Mouse (Mus musculus): ENCODE data around the gene Abcd4. TPM values are rescaled to one million over a fixed set of nuclear protein-coding genes. Genes with fewer than 3 reads are reported as not detected.

The Abcd4 gene
- total RNA-seq, 2 experiments from 2014 or later: 5.8 to 7.3 TPM

DNA sequence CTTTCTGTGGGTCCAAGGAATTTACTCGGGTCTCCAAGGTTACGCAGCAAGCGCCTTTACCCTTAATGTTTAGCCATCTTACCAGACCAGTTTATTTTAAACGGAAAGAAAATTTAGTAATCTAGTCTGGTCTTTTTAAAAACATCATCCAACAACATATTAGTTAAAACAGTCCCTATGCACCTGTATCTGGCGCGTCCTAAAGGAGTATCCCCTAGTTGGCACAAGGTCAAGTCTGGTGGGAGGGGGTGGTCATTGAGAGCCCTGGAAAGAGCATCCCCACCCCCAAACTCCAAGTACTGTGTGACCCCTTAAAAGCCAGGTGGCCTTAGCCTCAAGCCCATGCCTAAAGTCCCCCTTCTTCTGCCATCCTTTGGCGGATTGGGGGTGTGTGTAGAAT is 44.1 kb downstream of the Abcd4 start:
- no peak for DNase-seq
- intact Hi-C loops (cut with DNase I): no loop called here

DNA sequence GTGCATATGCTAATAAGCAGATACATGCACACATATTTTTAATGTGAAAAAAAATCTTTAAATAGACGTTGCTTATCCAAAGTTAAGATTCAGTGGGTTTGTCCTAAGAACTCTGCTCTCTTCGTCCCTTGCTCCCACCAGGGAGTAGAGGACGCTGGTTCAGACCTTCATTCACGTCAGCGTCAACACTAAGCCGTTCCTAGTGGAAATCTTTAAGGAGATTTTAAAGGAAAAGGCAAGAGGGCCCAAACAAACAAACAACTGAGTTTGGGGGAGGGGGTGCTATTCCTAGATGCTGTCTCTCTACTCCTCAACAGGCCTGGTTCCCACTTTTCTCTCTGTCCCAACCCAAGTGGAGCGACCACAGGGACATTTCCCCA is 44.9 kb downstream of the Abcd4 start:
- peak in 1 of 2 experiments; percentile 10 for DNase-seq
- intact Hi-C loops (cut with DNase I): no loop called here

DNA sequence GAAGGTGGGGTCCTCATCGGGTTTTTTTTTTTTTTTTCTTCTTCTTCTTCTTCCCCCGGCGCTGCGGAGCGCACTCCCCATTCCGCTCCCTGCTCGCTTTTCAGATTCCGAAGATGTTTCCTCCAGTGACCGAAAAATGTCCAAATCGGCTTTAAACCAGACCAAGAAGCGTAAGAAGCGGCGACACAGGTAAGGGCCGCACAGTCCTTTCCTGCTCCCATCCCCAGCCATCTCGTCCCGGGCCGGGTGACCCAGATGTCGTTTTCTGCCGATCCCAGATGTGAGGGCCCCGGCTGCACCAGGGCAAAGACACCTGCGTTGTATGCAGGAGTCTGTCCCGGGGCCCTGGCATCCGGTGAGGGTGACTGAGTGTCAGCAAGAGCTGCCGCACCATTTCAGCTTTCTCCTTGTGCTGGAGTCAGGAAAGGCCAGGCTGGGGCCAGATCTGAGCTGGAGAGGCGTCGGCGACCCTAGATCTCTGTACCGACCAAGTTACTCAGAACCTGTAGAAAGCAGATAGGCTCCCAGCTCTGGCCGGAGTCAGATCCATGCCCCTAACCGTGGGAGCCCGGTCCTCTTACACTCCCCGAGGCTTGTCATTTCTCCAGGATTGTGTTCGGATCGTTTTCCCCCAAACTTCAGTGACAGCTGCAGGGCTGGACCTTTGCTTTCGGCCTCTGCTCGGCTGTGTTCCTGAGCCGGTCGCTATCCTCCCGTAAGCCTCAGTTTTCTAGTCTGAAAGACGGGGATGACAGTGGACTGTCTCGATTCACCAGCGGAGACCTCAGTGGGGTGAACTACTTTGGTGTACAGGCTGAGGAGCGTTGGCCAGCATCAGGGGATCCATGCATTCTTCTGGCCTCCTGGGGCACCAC is 45.5 kb downstream of the Abcd4 start:
- peak; percentile 29 to 32 for DNase-seq
- intact Hi-C loops (cut with DNase I): no loop called here

DNA sequence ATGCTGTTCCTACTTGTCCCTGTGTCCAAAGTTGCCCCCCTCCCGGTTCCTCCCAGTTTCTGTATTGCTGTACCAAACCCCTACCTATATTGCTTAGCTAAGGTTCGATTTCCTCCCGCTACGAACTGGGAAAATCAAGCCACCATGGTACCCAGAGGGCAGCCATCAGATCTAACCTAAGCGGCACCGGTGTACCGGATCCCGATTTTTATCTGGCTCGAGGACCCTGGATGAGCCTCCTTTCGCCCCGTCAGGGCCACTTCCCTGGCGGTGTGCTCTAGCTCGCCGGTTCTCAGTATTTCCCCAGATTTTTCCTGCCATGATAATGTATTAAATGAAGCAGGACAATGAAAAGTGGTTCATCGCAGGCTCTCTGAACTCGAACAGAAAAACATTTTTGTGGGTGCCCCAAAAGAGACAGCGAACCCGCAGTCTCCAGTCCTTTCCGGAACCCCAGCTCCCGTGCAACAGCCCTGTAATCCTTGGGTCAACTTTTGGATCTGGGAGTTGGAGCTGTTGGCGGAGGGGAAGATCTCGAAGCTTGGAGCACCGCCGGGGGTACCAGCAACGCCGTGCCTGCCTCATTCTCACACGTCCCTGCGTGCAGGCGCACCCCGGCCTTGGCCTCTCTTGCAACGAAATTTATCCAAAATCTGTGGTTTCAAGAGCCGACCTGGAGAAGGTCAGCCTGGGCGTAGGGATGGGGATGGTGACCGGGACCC is 46.4 kb downstream of the Abcd4 start:
- DNase-seq: peak; percentile 10 to 11
- intact Hi-C loops (cut with DNase I): no loop called here

DNA sequence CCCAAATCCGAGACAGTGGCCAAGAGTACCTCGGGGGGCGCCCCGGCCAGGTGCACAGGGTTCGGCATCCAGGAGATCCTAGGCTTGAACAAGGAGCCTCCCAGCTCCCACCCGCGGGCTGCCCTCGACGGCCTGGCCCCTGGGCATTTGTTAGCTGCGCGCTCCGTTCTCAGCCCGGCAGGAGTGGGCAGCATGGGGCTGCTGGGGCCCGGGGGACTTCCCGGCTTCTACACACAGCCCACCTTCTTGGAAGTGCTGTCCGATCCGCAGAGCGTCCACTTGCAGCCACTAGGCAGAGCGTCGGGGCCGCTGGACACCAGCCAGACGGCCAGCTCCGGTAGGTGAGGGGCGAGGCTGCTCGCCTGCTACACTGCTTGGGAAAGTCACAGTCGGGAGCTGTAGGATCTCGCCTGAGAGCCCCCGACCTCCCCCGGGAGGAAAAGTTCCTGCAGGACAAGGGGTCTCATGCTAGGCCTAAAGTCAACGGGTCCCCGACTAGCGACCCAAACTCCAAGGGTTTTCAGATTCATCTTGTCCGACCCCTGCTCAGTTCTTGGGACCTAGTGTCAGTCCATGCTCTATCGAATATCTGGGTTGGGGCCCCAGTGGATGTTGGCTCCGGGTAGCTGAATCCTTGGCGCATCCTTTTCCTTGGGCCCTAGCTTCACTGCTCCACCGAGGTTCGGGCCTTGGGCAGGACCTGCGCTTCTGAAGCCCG is 47.1 kb downstream of the Abcd4 start:
- peak in 1 of 2 experiments; percentile 12 for DNase-seq

DNA sequence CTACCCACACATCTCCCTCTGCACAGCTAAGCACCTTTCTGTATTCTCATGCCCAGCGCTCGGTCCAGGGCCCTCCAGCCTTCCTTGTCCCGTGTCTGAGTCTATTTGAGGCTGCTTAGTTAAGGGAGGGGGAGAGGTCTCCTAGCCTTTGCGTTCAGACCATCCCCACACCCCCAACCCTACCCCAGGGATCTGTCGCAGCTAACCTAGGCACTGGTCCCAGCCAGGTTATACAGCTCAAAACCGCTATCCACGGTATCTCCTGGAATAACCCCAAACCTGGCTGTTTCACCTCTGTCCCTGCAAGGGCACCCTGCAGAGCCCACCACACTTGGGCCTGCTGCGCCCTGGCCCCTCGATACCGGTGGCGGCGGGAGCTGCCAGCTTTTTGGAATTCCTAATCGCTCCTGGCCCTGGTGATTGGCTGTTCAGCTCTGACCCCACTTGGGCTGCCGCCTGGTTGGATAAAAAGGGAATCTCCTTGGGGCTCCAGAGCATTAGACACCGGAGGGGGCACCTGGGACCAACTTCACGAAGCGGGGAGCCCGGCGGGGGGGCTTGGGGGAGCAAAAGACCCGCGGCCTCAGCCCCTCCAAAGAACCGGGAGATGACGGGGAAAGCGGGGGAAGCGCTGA is 47.8 kb downstream of the Abcd4 start, which contains the start of gene Vsx2:
Gene Vsx2 (plus strand): TSS at position 427 of the 635 bp plus-strand sequence.
- peak in 1 of 2 experiments; percentile 21 for DNase-seq
- intact Hi-C loops (cut with DNase I): no loop called here

More for the DNA sequence above, 47.1 kb downstream of the Abcd4 start:
- intact Hi-C loops (cut with DNase I): no loop called here

DNA sequence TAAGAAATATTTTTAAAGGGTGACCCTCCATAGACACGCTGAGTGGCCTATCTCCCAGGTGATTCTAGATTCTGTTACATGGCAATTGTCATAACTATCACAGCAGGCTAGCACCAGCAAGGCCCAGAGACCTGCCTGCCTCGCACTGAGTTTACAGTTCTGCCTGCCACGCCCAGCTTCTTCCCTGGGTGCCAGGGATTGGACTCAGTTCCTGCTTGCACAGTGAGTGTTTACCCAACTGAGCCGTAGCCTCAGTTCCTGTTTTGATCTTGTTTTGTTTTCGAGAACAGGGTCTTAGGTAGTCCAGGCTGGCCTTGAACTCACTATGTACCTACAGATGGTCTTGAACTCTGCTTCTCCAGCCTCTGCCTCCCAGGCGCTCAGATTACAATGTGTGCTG is 49.6 kb downstream of the Abcd4 start:
- intact Hi-C loops (cut with DNase I): no loop called here
- DNase-seq: no peak

DNA sequence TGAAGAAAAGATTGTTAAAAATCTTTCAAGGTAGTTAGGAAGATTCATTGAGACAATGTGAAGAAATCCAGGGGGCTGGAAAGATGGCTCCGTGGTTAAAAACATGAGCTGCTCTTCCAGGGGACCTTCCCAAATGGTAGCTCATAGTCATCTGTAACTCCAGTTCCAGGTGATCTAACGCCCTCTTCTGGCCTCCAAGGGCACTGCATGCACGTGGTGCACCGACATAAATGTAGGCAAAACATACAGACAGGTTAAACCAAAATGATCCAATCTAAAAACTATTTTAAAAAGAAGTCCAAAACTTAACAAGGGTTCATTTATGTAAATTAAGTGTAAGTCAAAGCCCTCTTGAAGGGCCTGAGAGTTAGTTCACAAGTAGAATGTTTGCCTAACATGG is 54.7 kb downstream of the Abcd4 start:
- intact Hi-C loops (cut with DNase I): no loop called here
- DNase-seq: no peak

DNA sequence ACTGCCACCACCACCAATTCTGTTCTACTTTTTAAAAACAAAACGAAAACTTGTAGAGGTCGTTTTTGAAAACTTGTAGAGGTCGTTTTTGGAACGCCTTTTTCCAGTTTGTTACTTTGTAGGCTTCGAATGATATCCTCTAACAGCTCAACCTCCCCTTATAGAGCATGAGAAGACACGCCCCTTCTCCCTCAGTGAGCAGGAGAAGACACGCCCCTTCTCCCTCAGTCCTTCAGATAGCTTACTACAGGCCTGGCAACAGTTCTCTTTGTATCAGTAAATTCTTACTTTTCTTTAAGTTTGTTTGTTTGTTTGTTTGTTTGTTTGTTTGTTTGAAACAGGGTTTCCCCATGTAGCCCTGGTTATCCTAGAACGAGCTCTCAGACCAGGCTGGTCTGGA is 62.0 kb downstream of the Abcd4 start:
- DNase-seq: no peak
- intact Hi-C loops (cut with DNase I): no loop called here

Other genes with a start within 250 kb of the Abcd4 start
- 10 to 100 TPM; 50.0 to 58.4 TPM for gene Entpd5, start 208.4 kb downstream of the Abcd4 start, total RNA-seq (2021)
- gene Bbof1, start 208.3 kb downstream of the Abcd4 start, total RNA-seq (2021): 1 to 10 TPM; 1.9 TPM
- gene Rnf113a2, start 200.2 kb downstream of the Abcd4 start, total RNA-seq (2021): 10 to 100 TPM; 10.7 TPM
- 10 to 100 TPM; 59.7 to 66.2 TPM for gene Aldh6a1, start 166.4 kb downstream of the Abcd4 start, total RNA-seq (2021)
- gene Lin52, start 166.0 kb downstream of the Abcd4 start, total RNA-seq (2021): 1 to 10 TPM; 8.0 to 9.1 TPM
- gene Vsx2, start 47.7 kb downstream of the Abcd4 start, total RNA-seq (2021): not detected
- gene Vrtn, start 23.6 kb upstream of the Abcd4 start, total RNA-seq (2021): not detected
- not detected for gene Syndig1l, start 81.4 kb upstream of the Abcd4 start, total RNA-seq (2021)
- gene Npc2, start 155.7 kb upstream of the Abcd4 start, total RNA-seq (2021): 10 to 100 TPM; 38.8 to 41.4 TPM
- gene Isca2, start 155.8 kb upstream of the Abcd4 start, total RNA-seq (2021): 10 to 100 TPM; 71.1 to 76.2 TPM